Mouse (Mus musculus) liver, embryonic 14.5 days (tissue): ENCODE data around the gene Ifi208.

Experiments
- CTCF ChIP-seq: IDR thresholded peaks from 2 replicates; pipeline ENCODE4 v1.5.1; 2016; ENCODE audit warnings: antibody characterized with exemption, low read depth, control low read depth
- EP300 ChIP-seq: IDR thresholded peaks from 2 replicates; pipeline ENCODE4 v1.6.1; 2016; ENCODE audit warnings: antibody characterized with exemption, low read depth

DNA sequence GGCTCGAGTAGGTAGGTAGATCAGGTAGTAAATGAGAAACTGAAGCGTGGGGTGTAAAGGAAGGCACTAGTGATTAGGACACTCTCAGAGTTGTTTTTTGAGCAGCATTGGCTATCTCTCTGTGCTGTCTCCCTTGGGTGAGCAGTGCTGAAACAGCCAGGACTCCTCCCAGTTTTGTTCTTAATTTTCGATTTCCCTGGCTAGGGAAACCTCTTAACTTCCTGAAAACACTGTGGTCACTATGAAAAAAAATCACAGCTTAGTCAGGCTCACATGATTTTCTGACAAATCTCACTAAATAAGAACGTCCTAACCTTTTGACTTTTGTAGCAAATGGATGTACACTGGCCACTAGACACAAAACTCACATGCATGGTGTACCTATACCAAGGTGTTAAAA lies 68.2 kb downstream of the Ifi208 start, which contains the start of gene Ifi207:
- TF ChIP-seq CTCF = no peak
- no peak for TF ChIP-seq EP300
